Mouse (Mus musculus) heart, adult 11 months (tissue): ENCODE data around the gene Rapgef5.

Experiments
- DNase-seq: peaks from one replicate; pipeline ENCODE4 v3.0.0; 2022

The Rapgef5 gene

GRCm38 (mm10) chr12:117676265-117676664, 160.0 kb downstream of the Rapgef5 start:
- DNase-seq, result peak; percentile 25

GRCm38 (mm10) chr12:117678916-117679315, 162.6 kb downstream of the Rapgef5 start:
- DNase-seq, result peak; percentile 79

- DNase-seq, result peak; percentile 93
Measured at GRCm38 (mm10) chr12:117679795-117680194, 163.5 kb downstream of the Rapgef5 start.

- peak; percentile 90 for DNase-seq
Measured at GRCm38 (mm10) chr12:117681273-117681672, 165.0 kb downstream of the Rapgef5 start.

DNA sequence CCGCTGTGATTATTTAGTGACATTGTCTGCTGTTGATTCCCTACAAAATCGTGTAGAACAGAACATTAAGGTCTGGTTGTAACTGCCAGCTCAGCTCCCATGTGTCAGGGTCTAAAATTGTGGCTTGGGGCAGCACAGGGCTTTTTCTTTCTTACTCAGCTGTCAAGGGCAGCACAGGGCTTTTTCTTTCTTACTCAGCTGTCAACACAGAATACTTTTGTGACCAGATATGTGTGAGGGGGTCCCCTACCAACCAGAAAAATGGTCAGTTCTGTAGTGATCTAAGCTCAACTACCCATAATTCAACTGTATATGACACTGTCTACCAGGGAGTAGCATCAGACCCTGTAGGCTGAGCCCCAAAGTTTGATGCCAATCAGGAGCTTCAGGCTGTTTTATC, 167.1 kb downstream of the Rapgef5 start:
- peak; percentile 71 for DNase-seq

- DNase-seq, result peak; percentile 68
Measured at GRCm38 (mm10) chr12:117683984-117684383, 167.7 kb downstream of the Rapgef5 start.

DNA sequence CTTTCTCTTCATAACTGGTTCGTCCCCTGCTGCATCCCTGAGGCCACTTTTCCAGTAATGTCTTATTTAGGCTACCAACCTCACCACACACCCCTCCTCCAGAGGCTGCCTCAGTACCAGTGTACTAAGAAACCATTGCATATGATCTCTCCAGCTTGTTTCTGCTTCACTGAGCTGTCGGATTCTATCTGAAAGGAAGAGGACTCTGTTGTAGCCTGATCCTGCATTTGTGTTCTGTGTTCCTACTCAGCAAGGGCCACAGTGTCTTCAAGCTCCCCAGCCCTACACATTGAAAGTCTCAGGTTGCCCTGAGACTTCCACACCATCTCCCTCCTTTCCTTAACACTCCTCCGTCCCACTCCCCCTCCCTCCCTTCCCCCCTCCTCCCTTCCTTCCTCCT, 168.5 kb downstream of the Rapgef5 start:
- peak; percentile 68 for DNase-seq

DNA sequence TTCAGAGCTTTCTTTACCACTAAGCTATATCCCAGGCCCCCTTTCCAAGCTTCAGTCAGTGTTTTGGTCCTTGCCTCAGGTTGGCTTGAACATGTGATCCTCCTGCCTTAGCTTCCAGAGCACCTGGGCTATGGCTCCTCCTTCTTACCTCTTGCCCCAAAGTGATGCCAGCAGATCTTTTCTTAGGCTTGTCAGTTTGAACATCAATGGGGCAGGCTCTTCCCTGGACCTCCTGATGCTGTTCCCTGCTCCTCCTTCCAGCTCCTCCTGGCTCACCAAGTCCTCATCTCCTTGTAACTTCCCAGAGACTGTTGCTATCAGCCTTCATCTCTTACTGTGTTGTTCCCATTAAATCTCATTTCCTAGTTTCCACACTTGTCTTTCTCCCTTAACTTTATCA, 169.1 kb downstream of the Rapgef5 start:
- DNase-seq, result peak; percentile 86

DNA sequence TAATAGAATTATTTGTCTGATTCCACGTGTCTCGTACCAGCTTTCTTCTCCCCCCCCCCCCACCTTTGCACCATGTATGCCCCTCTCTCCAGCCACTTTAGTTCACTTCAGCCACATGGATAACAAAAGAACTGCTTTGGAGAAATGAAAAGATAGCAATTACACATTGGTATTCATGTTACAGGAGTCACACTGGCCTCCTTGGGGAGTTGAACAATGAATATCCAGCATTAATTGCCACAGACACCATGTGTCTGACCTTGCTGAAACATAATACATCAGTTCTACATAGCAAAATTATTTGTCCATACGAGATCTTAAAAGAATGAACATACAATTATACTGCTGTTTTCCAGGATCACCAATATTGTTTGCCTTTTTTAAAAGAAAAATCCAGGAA, 170.5 kb downstream of the Rapgef5 start:
- no peak for DNase-seq

GRCm38 (mm10) chr12:117688655-117689548, 172.6 kb downstream of the Rapgef5 start:
- no peak for DNase-seq

DNA sequence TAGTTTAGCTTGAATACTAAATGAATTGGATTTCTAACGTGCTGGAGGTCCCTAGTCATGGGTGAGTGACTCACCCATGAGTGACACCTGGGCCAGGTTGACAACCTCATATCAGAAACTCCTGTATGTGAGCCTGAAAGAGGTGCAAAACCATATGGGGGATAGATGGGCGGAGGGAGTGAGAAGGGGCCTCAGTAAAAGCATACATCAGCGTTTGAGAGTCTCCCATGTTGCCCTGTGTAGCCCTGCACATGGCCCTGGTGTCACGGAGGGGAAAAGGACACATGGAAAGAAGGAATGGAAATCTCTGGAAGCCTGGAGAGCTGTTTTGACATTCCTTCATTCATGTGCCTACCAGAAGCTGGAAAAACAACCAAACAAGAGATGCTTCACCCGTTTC, 175.1 kb downstream of the Rapgef5 start:
- peak; percentile 84 for DNase-seq

DNA sequence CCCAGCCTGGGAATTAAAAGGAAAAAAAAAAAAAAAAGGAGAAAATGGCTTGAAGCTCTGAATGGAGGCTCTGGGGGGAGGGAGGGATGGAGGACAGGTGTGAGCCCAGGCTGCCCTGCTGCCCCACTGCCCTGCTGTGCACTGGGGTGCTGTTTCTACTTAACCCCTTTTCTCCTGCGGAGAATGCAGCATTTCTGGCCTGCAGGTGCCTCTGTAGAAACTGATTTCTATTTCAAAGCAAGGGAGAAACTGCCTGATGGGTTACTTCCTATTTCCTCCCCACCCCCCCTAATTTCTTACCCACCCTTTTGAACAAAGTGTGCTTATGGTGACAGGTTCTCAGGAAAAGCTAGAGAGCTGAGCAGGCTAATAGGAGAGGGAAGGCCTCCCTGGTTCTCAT, 176.5 kb downstream of the Rapgef5 start:
- no peak for DNase-seq

DNA sequence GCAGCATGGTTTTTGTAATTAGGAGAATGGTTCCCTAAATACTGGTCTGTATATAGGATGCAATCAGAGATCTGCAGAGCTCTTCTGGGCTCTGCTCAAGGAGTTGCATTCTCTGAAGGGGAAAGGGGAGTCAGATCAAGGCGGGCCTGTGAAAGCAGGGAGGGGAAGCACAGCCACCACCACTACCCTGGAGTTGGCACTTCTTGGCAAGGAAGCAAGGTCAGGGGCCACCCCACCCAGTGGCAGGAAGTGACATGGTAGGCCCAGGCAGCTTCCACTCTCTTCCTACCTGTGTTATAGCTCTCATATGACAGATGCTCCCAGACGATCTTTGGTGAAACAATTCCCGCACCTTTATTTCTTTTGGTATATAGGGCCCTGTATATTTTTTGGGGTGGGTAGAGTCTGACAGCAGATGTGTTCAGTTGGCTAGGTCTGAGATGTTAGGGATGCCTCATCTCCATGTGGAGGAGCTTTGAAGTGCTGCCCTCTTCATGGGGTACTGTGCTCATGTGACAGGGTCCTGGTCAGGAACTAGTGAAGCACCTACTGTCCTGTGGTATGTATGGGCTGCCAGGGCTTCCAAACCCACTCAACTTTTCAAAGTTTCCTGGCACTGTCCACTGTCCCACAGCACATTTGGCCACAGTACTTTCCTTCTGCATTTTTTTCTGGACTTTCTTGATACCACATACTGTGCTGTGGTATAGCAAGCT, 183.8 kb downstream of the Rapgef5 start:
- DNase-seq, result peak; percentile 90

GRCm38 (mm10) chr12:117700927-117701326, 184.6 kb downstream of the Rapgef5 start:
- peak; percentile 60 for DNase-seq

DNA sequence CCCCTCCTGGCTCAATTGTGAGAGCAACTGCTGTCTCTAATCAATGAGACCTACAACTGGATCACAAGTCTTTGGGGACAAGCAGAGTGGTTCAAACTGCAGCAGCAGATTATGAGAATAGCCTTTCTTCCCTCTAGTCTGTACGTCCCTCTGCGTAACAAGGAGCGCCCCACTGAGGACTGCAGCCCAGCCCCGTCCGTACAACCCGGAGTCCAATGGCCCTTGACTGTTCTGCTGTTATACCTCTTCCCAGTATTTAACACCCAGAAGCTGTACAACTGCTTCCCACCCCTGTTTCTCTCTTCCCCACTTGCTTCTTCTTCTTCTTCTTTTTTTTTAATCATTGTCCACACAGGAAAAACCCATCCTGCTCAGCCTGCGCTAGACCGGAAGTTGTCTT, 186.0 kb downstream of the Rapgef5 start:
- peak; percentile 65 for DNase-seq

- peak; percentile 73 for DNase-seq
Measured at GRCm38 (mm10) chr12:117702928-117703327, 186.6 kb downstream of the Rapgef5 start.

GRCm38 (mm10) chr12:117703413-117703812, 187.1 kb downstream of the Rapgef5 start:
- peak; percentile 40 for DNase-seq

DNA sequence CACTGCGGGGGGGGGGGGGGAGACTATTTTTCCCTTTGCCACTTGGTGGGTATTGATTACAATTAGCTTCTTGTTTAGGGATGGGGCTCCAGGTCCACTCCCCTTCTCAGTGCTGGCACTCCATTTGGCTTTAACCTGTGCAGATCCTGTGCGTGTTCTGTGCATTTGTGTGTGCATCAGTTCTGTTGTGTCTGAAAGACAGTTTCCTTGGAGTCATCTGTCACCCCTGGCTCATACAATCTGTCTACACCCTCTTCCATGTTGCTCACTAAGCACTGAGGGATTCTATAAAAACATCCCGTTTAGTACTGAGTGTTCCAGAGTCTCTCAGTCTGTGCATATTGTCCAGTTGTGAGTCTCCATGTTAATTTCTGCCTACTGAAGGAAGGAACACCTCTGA, 189.0 kb downstream of the Rapgef5 start:
- DNase-seq, result peak; percentile 70

GRCm38 (mm10) chr12:117709280-117709679, 193.0 kb downstream of the Rapgef5 start:
- DNase-seq, result peak; percentile 80

- no peak for DNase-seq
Measured at GRCm38 (mm10) chr12:117712474-117712873, 196.2 kb downstream of the Rapgef5 start.

- no peak for DNase-seq
Measured at GRCm38 (mm10) chr12:117713616-117714015, 197.3 kb downstream of the Rapgef5 start.

DNA sequence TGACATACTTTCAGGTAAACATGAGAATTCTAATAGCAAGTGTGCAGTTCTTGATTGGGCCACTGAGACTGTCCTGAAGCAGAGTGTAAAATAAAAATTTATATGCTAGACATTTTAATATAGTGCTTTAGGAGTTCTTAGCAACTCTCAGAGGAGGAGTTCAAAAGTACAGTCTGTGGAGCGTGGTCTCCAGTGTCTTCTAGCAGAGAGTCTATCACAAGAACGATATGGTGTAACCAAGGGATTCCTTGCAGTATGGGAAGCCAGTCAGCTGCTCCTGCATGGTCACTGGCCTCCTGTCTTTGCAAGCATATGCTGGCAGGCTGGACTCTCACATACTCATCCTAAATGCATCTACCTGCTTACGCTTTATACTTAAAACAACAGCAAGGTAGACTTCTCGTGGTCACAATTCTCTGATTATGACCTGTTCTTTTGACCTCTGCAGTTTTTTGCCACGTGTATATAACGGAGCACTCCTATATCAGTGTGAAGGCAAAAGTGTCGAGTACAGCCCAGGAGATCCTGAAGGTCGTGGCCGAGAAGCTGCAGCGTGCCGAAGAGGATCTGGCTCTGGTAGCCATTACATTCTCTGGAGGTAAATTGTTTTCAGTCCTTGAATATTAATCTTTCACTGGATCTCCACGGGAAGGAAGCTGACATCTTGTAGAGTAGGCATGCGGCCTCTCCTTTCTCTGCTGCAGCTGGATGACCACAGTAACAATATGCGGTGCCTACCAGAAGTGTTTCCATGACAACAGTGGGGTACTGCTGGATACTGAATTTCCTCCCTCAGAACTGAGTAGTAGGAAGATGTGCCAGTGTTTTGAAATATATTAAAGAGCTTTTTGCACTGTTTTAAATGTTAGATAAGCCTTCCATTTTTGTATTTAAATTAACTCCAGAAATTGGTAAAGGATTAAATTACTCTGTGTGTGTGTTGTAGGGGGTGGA, 204.8 kb downstream of the Rapgef5 start:
- DNase-seq, result no peak

DNA sequence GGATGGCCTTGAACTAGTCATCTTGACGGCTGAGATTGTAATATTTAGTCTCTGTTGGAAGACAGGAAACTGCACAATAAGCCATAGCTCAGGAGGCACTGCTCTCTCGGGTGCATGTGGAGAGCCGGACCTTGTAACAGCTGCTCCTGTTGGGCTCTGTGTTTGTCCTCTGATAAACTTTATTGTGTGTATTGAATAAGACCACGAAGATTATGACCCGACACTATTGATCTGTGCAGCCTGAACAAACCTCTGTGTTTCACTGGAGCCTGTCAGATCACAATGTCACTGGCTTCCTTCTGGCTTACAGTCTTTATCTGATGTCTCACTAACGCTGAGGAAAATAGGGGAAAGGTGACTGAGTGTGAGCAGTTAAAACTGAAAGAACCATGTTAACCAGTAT, 205.5 kb downstream of the Rapgef5 start:
- no peak for DNase-seq
